Mouse (Mus musculus) small intestine, adult 2 months (tissue): ENCODE results near the gene Dock2. TPM values are rescaled to one million over a fixed set of nuclear protein-coding genes. Genes with fewer than 3 reads are reported as not detected.

Source experiments
- H3K27ac ChIP-seq: fragments of 200-500 bp; 2 replicates; pipeline ENCODE4 v1.5.1; 2012; ENCODE audit warnings: low read depth, low read length, control low read depth, inconsistent platforms; ENCODE audit not compliant: insufficient read depth
- H3K27me3 ChIP-seq: fragments of 200-500 bp; 2 replicates; pipeline ENCODE4 v1.6.1; 2012; ENCODE audit warnings: mild to moderate bottlenecking, moderate library complexity, low read length, inconsistent platforms; ENCODE audit not compliant: control insufficient read depth, insufficient read depth
- H3K36me3 ChIP-seq: fragments of 200-500 bp; 2 replicates; pipeline ENCODE4 v1.6.1; 2012; ENCODE audit warnings: mild to moderate bottlenecking, low read length, control low read depth, inconsistent platforms; ENCODE audit not compliant: control insufficient read depth, insufficient read depth
- H3K4me1 ChIP-seq: fragments of 200-500 bp; 2 replicates; pipeline ENCODE4 v1.6.1; 2012; ENCODE audit warnings: low read length, inconsistent platforms, mixed read lengths; ENCODE audit not compliant: control insufficient read depth, insufficient read depth, insufficient read length
- H3K4me3 ChIP-seq: fragments of 200-500 bp; 2 replicates; pipeline ENCODE4 v1.5.1; 2012; ENCODE audit warnings: low read depth, mild to moderate bottlenecking, control low read depth, inconsistent platforms, low read length, moderate library complexity
- CTCF ChIP-seq: fragments of 200-500 bp; IDR thresholded peaks from 2 replicates; pipeline ENCODE4 v1.5.1; 2012; ENCODE audit warnings: low read depth, mild to moderate bottlenecking, control low read depth, inconsistent platforms, low read length, moderate library complexity, mixed read lengths; ENCODE audit not compliant: insufficient replicate concordance, insufficient read length; ENCODE audit errors: extremely low read depth
- POLR2A ChIP-seq: fragments of 200-500 bp; IDR thresholded peaks from 2 replicates; pipeline ENCODE4 v1.6.1; 2012; ENCODE audit warnings: low read depth, mild to moderate bottlenecking, control low read depth, inconsistent platforms, low read length, moderate library complexity
- WGBS: fragments of 180-500 bp; shearing (Covaris S2); methylation state at CpG from one replicate; pipeline ENCODE4 v1.1.7; 2018; 5-methylcytosine and 5-hydroxymethylcytosine counted together
- polyA plus RNA-seq: library from polyadenylated mRNA; depleted of rRNA; stranded (reverse); fragments of >200 nt; gene quantifications from 2 replicates; pipeline ENCODE4 v1.2.3, GENCODE M21; 2012

Gene Dock2
- polyA plus RNA-seq, 1 experiment, result 2.5 TPM

DNA sequence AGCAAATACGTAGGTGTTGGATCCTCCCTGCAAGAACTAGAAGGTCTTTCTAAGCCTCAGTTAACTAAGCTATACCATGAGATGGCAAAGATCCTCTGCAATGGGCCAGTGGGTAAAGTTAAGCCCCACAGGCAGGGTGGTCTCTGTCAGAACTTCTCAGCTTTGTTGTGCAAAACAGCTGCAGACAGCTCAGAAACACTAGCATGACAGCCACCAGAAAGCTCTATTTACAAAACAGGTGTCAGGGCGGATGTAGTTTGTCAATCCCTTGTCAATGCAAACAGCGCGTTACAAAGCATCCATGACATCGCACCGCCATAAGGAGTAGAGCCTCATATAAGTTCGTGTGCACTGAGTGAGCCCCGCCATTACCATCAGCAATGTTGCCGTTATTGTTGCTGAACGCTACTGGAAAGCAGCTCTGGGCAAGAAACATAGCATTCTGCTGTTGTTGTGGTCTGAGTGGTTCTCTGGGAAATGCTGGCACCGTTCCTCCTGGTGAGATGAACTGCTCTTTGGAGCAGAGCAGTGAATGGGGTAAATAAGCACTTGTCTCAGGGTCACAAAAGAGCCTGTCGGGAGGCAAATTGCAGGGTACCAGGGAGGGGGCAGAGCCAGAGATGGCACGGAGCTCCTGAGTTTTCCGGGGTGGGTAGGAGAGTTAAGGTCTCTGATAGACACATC, 507.2 kb downstream of the Dock2 start:
- H3K27ac ChIP-seq, result no peak overlapping the region
- no peaks in the 10 kb centered on the region for H3K36me3 ChIP-seq
- H3K4me3 ChIP-seq, result no peak overlapping the region
- 72% methylated on average over 14 of the region's 14 CpGs for WGBS
- no peaks in the 10 kb centered on the region for H3K27me3 ChIP-seq
- no peak for TF ChIP-seq CTCF
- no peak for TF ChIP-seq POLR2A
- no peaks in the 10 kb centered on the region for H3K4me1 ChIP-seq

DNA sequence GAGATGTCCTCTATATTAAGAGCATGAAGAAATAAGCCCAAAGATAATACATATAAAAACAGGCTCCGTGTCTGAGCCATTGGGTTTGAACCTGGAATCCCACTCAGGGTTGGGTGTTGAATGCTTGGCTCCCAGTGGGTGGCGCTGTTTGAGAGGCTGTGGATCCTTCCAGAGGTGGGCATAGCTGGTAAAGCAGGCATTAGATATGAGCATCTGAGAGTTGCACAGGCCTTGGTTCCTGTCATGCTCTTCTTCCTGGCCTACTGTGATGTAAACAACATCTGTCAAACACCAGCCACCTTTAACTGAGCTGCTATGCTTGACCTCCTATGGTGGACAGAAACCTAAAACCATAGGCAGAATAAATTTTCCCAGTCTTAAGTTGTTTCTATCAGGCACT, 507.8 kb downstream of the Dock2 start:
- TF ChIP-seq CTCF (peak; percentile 14; the same call in 1 of the 2 replicates), POLR2A (no peak)
- H3K4me3 ChIP-seq, result no peak overlapping the region
- no peaks in the 10 kb centered on the region for H3K4me1 ChIP-seq
- H3K27ac ChIP-seq, result no peak overlapping the region
- WGBS, result 51% methylated on average over 2 of the region's 2 CpGs
- no peaks in the 10 kb centered on the region for H3K27me3 ChIP-seq
- no peaks in the 10 kb centered on the region for H3K36me3 ChIP-seq

DNA sequence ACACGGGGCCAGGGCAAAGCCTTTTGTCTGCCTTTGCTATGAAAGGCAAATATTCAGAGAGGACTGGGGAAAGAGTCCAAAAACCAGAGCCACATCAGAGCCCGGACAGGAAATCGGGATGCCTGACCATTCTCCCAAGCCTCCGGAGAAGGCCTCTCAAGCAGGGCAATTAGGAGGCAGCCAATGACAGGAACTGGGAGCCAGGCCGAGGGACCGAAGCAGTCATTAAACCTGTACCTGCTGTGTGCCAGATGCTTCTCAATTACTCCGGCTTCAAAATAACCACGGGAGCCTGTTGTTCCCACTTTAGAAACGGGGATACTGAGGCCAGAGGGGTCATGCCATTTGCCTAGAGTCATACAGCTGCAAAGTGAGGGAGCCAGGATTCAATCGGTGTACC, 511.7 kb downstream of the Dock2 start:
- Histone ChIP-seq H3K27ac (no peak overlapping the region), H3K27me3 (no peaks in the 10 kb centered on the region), H3K36me3 (no peaks in the 10 kb centered on the region), H3K4me1 (no peaks in the 10 kb centered on the region), H3K4me3 (no peak overlapping the region)
- WGBS, result 82% methylated on average over 10 of the region's 10 CpGs
- no peak for TF ChIP-seq CTCF
- TF ChIP-seq POLR2A, result no peak

GRCm38 (mm10) chr11:34264099-34264498, 519.6 kb downstream of the Dock2 start:
- Histone ChIP-seq H3K27me3 (no peaks in the 10 kb centered on the region), H3K27ac (no peak overlapping the region), H3K36me3 (no peaks in the 10 kb centered on the region), H3K4me1 (no peaks in the 10 kb centered on the region), H3K4me3 (no peak overlapping the region)
- WGBS, result 84% methylated on average over 1 of the region's 1 CpGs
- TF ChIP-seq POLR2A (no peak), CTCF (no peak)

GRCm38 (mm10) chr11:34258849-34259469, 524.7 kb downstream of the Dock2 start:
- no peaks in the 10 kb centered on the region for H3K27me3 ChIP-seq
- H3K27ac ChIP-seq, result no peak overlapping the region
- no peak overlapping the region for H3K4me3 ChIP-seq
- H3K36me3 ChIP-seq, result no peaks in the 10 kb centered on the region
- no peak for TF ChIP-seq CTCF
- no peak for TF ChIP-seq POLR2A
- no peaks in the 10 kb centered on the region for H3K4me1 ChIP-seq
- WGBS, result 79% methylated on average over 12 of the region's 12 CpGs

DNA sequence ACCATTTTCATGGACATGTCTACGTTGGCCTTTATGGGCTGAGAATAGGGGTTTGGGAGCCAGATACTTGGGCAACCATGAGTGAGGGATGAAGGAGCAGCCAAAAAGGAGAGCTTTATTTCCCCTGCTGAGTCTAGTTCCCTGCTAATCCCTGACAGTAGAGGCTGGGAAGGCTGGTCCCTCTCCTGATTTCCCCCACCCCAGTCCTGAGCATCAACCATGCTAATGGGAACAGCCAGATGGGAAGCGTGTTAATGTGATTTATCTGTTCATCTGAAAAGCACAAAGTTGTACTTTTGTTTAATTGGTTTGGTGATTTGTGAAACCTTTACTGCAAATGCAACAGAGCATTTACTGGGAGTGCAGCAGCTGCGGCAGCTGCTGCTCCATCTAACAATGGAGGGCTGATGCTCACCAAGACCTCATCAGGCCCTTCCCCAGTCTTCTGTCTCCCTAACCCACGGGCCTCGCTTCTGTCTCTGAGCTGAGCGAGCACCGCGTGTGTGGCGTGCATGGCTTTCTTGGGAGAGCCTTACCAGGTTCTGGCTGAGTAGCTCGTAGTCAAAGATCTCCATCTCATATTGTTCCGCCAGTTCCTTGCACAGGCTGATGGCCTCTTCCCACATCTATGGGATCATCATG, 526.0 kb downstream of the Dock2 start:
- WGBS, result 87% methylated on average over 11 of the region's 11 CpGs
- Histone ChIP-seq H3K4me1 (no peaks in the 10 kb centered on the region), H3K27ac (no peak overlapping the region), H3K27me3 (no peaks in the 10 kb centered on the region), H3K4me3 (no peak overlapping the region), H3K36me3 (no peaks in the 10 kb centered on the region)
- no peak for TF ChIP-seq POLR2A

DNA sequence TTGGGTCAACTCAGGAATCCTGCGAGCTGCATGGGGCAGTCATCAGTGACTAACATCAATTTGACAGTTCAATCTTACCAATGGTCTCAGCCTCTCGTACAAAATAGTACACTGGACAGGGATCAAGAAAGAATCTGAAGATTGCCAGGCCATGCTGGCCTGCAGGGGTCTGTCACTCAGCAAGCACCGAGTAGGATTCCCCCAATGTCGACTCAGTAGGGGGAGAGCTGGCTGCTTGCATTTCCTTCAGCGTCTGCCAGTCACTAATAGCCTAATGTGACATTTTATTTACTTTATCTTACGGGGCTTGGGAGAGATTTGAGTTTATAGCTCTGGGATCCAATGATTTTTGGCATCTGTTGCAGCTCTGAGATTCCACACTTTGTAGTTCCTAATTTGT, 540.7 kb downstream of the Dock2 start:
- WGBS, result 30% methylated on average over 6 of the region's 6 CpGs
- no peaks in the 10 kb centered on the region for H3K36me3 ChIP-seq

More for the DNA sequence above, 540.7 kb downstream of the Dock2 start:
- Histone ChIP-seq H3K27ac (no peak overlapping the region), H3K4me3 (no peak overlapping the region), H3K4me1 (no peaks in the 10 kb centered on the region), H3K27me3 (no peaks in the 10 kb centered on the region)
- TF ChIP-seq POLR2A (no peak), CTCF (no peak)
